Mouse (Mus musculus) gastrocnemius, adult 2 months (tissue): ENCODE results near the gene Kalrn. TPM values are rescaled to one million over a fixed set of nuclear protein-coding genes. Genes with fewer than 3 reads are reported as not detected.
"Not testable (repeated sequence)": the region's sequence is repeated elsewhere in the genome, so short reads cannot be mapped to it uniquely, and the experiment has no call there.

Experiments
- DNase-seq: peaks from one replicate; pipeline ENCODE4 v3.0.0; 2022
- H3K27ac ChIP-seq: fragments of 200-600 bp; 2 replicates; pipeline ENCODE4 v1.8.1; 2022; ENCODE audit warnings: mild to moderate bottlenecking
- H3K4me3 ChIP-seq: fragments of 200-600 bp; 2 replicates; pipeline ENCODE4 v1.8.1; 2022; ENCODE audit warnings: mild to moderate bottlenecking, moderate library complexity
- CTCF ChIP-seq: fragments of 200-600 bp; IDR thresholded peaks from 2 replicates; pipeline ENCODE4 v1.8.1; 2022; ENCODE audit warnings: antibody characterized with exemption, mild to moderate bottlenecking, moderate library complexity
- intact Hi-C: fragments of 180-260 bp; cut with DNase I; formaldehyde crosslinking; loops from one replicate; pipeline ENCODE4 v1.15.1; 2025
- total RNA-seq, 2 experiments: library from RNA; stranded (reverse); gene quantifications; 2 replicates each; pipeline ENCODE4 v1.2.3; 2021

Gene Kalrn
- total RNA-seq, 2 experiments from 2014 or later, result 21.8 to 28.3 TPM

DNA sequence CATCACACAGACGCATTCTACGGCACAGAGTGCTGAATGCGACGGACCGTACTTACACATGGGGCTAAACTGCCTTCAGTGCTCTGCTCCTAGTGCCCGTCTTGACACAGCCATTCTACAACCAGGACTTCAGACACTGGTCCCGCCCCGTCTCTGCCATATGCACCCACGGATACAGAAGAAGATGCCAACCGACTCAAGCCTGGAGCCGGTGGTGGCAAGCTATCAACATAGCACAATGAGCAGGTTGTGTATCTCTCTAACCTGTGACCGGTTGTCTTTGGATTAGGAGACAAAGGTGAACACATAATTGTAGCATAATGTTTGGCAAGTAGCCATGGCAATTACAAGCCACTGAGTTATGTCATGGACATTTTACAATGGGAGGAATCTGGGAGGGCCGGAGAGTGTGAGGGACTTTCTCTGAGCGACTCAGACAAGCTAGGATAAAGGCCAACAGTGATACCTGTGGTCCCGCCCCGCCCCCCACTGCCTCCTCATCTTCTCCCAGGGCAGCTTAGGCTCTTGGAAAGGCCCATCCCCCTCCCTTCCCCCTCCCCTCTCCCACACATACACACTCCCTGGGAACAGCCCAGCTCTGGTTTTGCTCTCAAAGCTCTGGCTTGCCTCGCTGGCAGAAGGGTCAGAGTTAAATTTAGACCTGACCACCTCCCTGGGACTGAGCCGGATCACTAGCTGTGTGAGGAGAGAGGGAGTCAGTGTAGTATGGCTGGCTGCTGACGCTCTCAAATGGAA is 491.5 kb downstream of the Kalrn start:
- Histone ChIP-seq H3K4me3 (peak overlapping the region; percentile 2; the same call in 1 of the 2 replicates), H3K27ac (peak overlapping the region; percentile 94)
- peak; percentile 84 for DNase-seq
- intact Hi-C loops, result no loop called here
- TF ChIP-seq CTCF, result no peak

DNA sequence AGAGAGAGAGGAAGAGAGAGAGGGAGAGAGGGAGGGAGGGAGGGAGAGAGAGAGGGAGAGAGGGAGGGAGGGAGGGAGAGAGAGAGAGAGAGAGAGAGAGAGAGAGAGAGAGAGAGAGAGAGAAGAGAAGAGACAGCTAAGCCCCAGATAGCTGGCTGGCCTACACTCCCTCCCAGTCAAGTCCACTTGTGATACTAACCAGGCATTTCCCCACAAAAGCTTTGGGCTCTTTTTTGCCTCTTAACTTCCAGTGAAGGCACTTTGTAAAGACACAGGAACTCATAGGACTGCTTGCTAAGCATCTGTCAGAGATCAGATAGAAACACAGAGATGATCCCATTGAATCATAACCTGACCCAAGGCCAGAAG is 492.0 kb downstream of the Kalrn start:
- Histone ChIP-seq H3K27ac (peak overlapping the region; percentile 94), H3K4me3 (peak overlapping the region; percentile 2; the same call in 1 of the 2 replicates)
- DNase-seq, intact Hi-C loops: not testable (repeated sequence)

DNA sequence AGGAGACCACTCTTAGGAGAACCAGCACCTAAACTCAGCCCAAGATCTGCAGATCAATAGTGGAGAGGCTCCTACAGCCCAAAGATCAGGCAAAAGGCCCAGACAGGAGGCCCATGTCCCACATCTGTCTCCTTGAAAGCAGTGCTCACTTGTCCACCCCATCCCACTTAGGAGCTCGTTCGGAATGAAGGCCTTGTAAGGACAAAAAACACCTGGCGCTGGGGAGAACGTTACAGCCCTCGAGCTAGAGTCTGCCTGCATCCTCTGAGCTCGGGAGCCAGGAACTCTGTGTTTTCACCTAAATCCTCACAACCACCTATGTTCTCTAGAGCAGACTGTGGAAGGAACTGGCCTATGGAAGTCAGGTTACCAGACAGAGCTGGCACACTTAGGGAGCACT is 492.5 kb downstream of the Kalrn start:
- TF ChIP-seq CTCF, result no peak
- Histone ChIP-seq H3K27ac (peak overlapping the region; percentile 94), H3K4me3 (no peak overlapping the region)
- intact Hi-C loops, result no loop called here
- no peak for DNase-seq

DNA sequence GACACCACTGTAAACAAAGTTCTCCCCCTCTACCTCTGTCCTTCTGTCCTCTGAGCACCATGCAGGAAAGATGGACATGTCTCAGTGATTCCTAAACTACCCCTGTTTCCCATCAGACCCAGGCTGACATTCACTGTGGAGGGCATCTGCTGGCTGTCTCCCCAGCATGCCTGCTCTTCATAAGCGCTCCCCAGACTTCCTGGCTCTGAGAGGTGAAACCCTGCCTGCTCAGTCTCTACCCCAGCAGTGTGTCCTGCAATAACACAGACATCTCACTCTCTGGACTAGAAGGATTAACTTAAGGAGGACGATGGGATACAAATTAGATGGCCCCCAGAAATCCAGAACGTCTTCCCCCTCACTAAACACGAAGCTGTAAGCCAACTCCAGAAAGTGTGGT is 493.8 kb downstream of the Kalrn start:
- Histone ChIP-seq H3K27ac (peak overlapping the region; percentile 94), H3K4me3 (0 out of 2 replicates have a peak overlapping the region, but pooled peaks have one; percentile 15)
- intact Hi-C loops, result no loop called here
- peak; percentile 43 for DNase-seq
- no peak for TF ChIP-seq CTCF

DNA sequence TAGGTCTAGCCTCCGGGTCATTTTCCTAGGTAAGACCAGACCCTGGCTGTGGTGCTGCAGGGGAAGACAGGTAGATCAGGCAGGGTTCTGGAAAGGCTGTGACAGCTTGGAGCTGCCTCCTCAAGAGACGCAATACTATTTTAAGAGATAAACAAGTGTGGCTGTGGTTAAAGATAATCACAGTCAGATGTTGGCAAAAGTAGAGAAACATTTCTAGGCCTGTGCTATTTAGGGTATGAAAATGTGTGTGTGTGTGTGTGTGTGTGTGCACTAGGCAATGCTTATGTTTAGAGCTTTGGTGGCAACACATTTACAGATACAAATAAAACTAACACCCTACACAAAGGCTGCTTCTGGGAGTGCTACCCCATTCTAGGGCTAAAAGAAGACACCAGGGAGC is 494.6 kb downstream of the Kalrn start:
- peak overlapping the region; percentile 15; the same call in 1 of the 2 replicates for H3K4me3 ChIP-seq
- peak; percentile 45 for DNase-seq
- H3K27ac ChIP-seq, result peak overlapping the region; percentile 94
- TF ChIP-seq CTCF, result no peak
- intact Hi-C loops, result no loop called here

DNA sequence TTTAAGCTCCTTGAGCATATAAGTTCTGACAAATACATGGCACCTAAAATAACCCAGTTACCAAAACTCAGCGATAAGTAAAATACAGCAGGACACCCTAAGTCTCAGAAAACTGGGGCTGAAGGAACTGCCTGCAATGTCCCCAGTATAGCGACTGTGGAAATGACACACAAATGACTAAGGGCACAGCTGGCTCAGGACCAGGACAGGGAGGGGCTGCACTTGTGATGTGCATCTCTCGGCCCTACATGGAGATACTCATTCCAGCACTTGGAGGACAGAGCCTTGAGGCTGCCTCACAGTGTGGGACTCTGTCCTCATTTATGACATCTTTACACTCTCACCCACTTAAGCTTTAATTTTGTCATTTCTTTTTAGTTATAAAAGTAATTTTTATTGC is 497.2 kb downstream of the Kalrn start:
- no peak overlapping the region; the same call in 1 of the 2 replicates for H3K27ac ChIP-seq
- no peak for TF ChIP-seq CTCF

DNA sequence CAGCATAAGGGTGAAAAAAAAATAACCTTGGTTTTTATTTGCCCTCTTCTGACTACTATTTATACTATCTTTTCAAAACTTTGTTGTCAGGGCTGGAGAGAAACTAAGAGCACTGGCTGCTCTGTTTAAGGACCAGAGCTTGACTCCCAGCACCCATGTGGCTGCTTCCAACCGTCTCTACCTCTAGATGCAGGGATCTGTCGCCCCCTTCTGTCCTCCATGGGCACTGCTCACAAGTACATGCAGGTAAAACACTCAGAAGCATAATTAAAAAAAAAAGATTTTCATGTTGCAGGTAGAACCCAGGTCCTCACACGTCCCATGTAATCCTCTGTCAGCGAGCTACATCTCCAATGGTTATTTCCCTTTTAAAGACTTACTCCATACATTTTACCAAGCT is 499.4 kb downstream of the Kalrn start:
- Histone ChIP-seq H3K4me3 (no peak overlapping the region), H3K27ac (peak overlapping the region; percentile 63; the same call in 1 of the 2 replicates)
- intact Hi-C loops, result no loop called here
- no peak for DNase-seq
- TF ChIP-seq CTCF, result peak; percentile 30; the same call in 1 of the 2 replicates

More for the DNA sequence above, 497.2 kb downstream of the Kalrn start:
- no peak for DNase-seq
- no peak overlapping the region for H3K4me3 ChIP-seq
- intact Hi-C loops, result no loop called here

DNA sequence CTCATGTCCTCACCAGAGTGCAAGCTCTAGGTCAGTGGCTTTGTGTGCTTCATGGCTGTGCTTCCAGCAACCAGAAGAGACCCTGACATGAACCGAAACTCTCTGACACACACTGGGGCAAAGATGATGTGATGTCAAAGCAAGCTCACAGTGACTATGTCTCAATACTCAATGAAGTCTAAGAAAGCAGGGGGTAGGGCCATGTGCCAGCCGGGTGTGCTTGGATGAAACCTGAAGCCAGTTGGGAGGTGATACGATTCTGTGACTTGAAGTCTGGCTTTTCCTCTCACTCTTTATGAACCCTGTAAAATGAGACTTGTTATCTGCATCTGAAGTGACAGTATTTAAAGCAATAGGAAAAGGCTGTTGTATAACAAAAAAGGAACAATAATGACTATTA is 501.2 kb downstream of the Kalrn start:
- Histone ChIP-seq H3K4me3 (no peak overlapping the region), H3K27ac (peak overlapping the region; percentile 73)
- intact Hi-C loops, result no loop called here
- DNase-seq, result peak; percentile 76
- TF ChIP-seq CTCF, result no peak

DNA sequence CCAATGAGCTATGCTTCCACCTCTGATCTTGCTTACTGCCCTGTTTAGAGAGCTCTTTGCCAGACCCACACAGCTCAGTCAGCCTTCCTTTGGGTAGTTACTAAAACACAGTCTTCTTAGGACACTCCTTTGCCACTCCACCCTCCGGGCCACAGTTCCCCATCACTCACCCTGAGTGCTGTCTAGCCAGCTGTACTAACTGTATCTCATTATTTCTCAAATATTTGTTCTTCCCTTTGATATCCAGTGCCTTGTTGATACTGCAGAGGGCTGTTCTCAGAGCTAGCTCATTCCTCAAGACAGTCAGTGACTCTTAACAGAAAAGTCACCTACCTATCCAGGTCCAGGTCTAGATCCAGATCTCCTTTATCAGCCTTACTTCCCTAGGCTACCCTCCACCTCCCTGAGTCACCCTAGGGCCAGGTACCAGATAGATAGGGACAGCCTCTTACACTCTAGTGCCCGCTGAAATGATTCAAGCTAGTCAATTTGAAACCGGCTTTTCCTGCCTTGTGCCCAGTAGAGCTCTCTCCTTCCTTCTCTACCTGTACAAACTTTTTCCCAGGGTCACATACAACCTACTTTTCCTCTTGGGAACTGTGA is 502.0 kb downstream of the Kalrn start:
- TF ChIP-seq CTCF, result no peak
- Histone ChIP-seq H3K27ac (no peak overlapping the region), H3K4me3 (no peak overlapping the region)
- DNase-seq, result no peak
- intact Hi-C loops, result no loop called here

DNA sequence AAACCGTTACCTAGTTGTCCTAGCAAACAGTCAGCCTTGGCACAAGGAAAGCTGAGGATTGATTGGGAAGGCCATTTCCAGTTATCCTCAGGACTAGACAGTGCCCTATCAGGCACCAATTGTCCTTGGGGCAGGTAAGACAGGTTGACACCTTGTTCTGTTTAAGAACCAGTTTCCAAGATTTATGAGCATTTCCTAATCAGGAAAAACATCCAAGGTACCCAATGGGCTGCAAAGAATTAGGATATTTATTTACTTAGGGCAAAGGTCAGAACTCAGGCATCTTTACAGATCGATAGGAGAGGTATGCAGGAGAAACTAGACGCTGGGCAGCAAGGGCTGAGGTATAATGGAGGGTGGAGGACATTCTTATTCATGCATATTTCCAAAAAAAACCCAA is 503.9 kb downstream of the Kalrn start:
- H3K27ac ChIP-seq, result peak overlapping the region; percentile 32; the same call in 1 of the 2 replicates
- DNase-seq, result no peak
- intact Hi-C loops, result no loop called here
- TF ChIP-seq CTCF, result no peak
- H3K4me3 ChIP-seq, result no peak overlapping the region

DNA sequence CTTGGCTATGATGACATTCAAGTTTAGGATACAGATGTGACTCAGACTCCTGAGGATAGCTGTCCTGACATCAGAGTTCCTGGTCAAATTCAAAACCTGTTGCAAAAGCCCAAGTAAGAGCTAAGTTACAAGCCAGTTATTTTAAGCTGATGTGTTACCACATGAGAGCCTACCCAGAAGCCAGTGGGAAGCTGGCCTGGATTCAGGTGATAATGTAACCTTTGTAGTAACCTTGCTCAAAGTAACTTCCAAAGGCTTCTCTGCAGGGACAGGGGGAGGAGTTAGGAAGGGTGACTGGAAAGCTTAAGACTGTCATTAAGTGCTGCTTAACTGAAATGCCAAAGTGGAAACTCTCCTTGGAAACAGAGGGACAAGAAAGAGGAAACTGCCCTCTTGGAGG is 506.4 kb downstream of the Kalrn start:
- TF ChIP-seq CTCF, result no peak
- no peak overlapping the region for H3K4me3 ChIP-seq
- H3K27ac ChIP-seq, result peak overlapping the region; percentile 89
- peak; percentile 73 for DNase-seq
- intact Hi-C loops, result no loop called here

DNA sequence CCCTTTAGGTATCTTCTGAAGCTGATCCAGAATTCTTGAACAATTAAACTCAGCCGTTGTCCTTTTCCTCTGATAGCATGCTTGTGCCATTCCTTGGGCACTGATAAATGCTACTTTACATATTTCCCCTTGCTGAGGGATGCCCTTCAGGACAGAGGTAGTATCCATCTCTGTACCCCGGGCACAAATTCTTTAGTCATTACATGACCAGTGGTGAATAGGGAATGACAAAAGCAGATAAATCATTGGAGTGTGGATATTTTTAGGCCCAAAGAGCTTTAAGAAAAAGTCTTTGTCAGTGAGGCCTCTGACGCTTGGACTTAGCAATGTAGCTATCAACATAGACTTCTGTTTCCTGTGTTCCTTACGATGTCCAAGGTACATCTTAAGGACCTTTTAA is 507.0 kb downstream of the Kalrn start:
- intact Hi-C loops, result no loop called here
- Histone ChIP-seq H3K4me3 (no peak overlapping the region), H3K27ac (peak overlapping the region; percentile 89)
- TF ChIP-seq CTCF, result no peak
- DNase-seq, result no peak

DNA sequence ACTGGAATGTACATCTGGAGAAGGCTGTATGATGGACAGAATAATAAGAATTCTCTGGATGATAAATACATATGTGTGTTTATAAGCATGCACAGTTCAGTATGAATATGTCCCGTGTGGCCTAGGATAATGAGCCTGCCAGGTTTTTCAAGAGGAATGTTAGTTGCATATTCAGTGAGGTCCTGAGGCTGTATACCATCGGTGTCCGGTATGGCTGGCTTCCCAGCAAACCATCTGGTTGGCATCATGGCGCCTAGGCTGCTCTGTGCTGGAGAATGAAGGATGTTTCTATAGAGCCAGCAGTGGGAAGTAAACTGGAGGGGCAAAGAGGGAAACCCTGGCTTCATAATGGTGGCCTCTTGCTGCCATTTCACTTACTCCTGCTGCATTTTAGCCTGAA is 510.0 kb downstream of the Kalrn start:
- intact Hi-C loops, result no loop called here
- DNase-seq, result no peak
- H3K4me3 ChIP-seq, result no peak overlapping the region
- H3K27ac ChIP-seq, result no peak overlapping the region
- no peak for TF ChIP-seq CTCF

DNA sequence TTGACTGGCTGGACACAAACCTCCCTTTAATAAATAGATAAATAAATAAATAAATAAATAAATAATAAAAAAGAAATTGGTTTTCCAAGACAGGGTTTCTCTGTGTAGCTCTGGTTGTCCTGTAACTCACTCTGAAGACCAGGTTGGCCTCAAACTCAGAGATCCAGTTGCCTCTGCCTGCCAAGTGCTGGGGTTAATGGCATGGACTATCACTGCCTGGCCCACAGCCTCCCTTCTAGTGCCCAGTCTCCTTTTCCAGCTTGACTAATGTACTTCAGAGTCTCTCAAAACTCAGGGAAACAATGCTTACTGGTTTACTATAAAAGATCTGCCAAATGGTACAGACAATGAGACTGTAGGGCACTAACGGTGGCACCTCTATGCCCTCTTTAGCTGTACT is 511.7 kb downstream of the Kalrn start:
- no peak for TF ChIP-seq CTCF
- intact Hi-C loops, result no loop called here
- 0 out of 2 replicates have a peak overlapping the region, but pooled peaks have one; percentile 10 for H3K27ac ChIP-seq
- peak; percentile 50 for DNase-seq
- no peak overlapping the region for H3K4me3 ChIP-seq
